Mouse (Mus musculus) kidney, adult 11 months (tissue): ENCODE measurements around the gene Cttnbp2.

Source experiments
- DNase-seq: peaks from one replicate; pipeline ENCODE4 v3.0.0; 2022

Cttnbp2 gene

DNA sequence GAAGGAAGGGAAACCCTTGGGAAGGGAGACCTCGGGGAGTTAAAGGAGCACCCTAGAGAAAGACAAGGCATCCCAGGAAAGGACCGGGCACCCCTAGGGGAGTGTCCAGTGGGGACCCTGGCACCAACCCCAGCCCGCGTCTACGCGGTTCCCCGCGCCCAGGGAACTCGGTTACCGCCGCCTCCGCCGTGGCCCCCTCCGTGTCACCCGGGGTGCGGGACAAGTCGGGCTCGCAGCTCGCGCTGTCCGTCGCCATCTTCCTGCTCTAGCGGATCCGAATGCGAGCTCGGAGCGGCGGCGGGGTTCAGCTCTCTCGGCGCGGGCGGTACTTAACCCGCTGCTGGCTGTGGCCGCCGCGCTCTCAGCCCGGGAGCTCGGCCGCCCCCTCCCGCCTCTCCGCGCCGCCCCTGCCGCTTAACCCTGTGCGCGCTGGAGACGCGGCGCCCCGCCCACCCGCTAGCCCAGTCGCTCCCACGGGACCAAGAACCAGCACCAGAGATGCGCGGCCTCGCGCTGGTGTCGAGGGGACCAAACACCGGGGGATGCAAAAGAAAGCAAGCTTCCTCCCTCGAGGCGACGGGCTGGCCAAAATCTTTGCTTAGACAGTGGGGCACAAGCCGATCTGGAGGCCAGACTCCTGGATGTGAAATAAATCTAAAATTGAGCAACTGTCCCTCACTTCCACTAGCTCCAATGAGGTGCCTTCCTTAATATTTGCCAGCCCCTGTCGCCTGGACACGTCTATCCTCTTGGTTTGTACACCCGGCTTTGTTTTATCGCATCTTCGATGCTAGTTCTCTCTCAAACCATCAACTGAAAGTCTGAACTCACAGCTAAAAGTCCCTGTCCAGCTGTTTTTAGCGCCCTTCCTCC lies at the start of gene Cttnbp2:
Cttnbp2 (minus strand) TSS at position 364 of the 873 bp plus-strand sequence.
- DNase-seq: peak; percentile 52

DNA sequence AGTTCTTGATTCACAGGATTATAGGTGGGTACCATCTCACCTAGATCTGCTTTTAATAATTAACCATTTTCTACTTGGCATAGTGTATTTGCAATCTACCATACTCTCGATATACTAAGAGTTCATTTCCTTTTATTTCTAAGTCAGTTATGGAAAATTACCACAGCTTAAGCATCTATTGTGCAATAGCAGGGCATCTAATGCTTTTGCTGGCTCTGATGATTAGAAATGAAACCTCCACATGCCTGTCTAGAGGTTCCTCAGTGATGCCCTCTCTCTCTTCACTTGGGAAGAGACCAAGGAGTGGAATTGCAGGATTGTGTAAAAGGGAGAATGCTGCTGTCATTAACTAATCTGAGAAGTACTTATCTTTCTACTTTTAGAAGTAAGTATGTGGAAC lies 44.4 kb upstream of the Cttnbp2 start:
- no peak for DNase-seq

DNA sequence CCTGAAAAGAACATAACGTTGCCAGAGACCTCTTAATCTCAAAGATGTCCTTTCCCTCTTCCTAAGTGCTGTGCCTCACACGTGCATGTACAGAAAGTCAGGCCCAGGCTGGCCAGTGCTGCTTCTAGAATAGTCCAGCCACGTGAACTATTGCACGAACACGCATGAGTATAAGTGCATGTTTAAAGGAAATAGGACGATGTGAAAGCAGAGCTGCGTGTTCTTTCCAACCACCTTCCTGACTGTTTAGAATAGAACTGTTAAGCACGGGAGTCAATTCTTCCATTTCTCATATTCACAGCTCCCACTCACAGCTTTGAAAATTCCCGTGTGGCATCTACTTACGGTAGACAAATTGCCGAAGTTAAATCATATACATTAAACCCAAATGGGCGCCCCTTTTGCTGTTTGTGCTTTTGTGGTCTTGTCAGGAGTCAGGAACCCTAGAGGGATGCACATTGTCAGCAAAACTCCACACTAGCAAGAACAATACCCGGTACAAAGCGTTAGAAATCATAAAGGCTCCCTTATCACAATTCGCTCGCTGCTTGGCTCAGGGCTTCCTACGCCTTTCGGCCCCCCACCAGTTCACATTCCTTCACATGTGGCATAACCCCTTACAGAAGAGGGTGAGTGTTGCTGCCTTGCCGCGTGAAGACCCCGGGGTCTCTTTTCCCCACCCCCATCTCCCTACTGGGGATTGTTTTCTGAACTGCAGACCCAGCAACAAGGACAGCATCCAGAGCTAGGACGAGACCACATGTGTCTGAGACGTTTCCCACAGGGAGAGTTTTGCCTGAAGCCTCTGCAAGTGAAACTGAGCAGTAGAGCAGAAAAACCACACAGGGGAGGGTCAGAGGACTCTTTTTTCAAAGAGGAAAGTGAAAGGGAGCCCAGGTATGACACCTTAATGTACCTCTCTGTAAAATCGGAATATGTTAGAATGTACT lies 33.1 kb upstream of the Cttnbp2 start:
- no peak for DNase-seq

DNA sequence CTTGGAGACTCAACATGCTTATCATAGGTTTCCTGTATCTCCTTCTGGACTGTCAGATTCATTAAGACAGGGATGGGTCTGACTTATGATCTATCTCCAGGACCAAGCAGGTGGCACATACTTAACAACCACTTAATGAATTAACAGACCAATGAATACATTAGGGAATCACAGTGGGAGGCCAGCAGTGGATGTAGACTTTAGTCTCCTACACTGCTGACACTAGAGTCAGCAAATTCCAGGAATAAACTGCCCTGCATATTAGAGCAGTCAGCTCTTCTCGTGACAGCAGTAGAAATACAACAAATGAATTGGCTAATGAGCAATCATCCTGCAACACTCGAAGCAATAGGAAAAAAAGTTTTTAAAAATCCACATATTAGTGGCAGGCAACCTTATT lies 29.2 kb upstream of the Cttnbp2 start:
- peak; percentile 67 for DNase-seq

- DNase-seq: no peak
These were observed 25.8 kb upstream of the Cttnbp2 start for GRCm38 (mm10) chr6:18540396-18540795.

GRCm38 (mm10) chr6:18530394-18530793 lies 15.8 kb upstream of the Cttnbp2 start:
- no peak for DNase-seq

- no peak for DNase-seq
These were observed 3.0 kb upstream of the Cttnbp2 start for GRCm38 (mm10) chr6:18517626-18518025.

- peak; percentile 13 for DNase-seq
These were observed 801 bp downstream of the Cttnbp2 start for GRCm38 (mm10) chr6:18513611-18514473.

- DNase-seq: no peak
These were observed 2.8 kb downstream of the Cttnbp2 start for GRCm38 (mm10) chr6:18511886-18512285.

DNA sequence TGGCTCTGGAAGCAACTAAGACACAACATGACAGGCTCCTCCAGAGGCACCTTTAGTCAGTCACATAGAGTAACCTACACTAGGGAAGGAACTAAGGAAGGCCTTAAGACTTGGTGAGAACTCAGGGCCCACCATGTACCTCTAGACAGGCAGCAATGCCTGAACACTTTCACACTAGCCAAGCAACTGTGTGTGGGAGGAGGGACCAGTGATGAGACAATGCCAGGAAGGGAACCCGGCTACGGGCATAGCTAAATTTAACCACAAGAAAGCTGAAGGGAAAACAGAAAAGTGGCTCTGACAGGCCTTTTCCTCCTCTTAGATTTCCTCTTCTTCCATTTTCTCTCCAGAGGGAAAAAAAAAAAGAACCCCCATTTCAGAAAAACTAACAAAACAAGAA lies 6.6 kb downstream of the Cttnbp2 start:
- no peak for DNase-seq

- DNase-seq: no peak
These were observed 14.8 kb downstream of the Cttnbp2 start for GRCm38 (mm10) chr6:18499833-18500232.

DNA sequence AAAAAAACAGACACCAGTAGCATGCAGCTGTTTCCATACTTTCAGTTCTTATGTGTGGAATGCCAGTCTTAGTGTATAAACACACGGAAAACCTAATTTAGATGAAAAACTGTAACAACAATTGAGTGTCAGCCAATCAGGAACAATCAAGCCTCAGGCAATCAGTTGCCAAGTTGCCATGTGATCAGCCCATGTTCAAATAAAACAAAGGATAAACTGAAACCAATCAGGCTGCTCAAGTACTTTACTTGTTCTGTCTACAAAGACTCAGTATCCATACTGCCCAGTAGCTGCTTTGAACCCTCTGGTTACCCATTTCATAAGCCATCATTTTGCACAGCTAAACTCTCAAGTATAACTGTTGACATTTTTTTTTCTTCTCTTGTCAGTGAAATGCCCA lies 21.7 kb downstream of the Cttnbp2 start:
- DNase-seq: no peak

DNA sequence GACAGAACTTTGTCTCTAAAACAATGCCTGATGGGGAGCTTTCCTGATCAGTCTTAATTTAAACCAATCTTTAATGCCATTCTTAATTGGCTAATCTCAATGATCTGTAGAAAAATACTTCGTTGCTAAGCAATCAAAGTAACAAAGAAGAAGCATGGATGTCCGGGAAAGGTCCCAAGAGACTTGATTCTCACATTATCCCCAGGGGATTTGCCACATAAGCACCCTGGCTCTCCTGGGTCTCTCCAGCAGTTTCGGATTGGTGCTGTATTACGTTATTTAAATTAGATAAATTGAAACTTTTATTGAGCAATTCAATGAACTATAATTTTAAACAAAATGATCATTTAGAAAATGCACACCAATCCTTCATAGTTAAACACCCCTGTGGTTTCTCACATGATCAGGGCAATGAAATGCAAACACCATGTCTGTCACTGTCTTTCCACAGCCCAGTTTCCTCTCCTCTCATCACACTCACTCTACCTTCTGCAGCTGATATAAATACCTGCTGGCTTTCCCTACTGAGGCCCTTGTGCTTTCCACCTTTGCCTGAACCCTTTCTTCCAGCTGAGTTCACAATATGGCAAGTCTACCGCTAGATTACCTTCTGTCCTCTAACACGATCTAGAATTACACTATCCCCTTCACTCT lies 22.3 kb downstream of the Cttnbp2 start:
- no peak for DNase-seq

DNA sequence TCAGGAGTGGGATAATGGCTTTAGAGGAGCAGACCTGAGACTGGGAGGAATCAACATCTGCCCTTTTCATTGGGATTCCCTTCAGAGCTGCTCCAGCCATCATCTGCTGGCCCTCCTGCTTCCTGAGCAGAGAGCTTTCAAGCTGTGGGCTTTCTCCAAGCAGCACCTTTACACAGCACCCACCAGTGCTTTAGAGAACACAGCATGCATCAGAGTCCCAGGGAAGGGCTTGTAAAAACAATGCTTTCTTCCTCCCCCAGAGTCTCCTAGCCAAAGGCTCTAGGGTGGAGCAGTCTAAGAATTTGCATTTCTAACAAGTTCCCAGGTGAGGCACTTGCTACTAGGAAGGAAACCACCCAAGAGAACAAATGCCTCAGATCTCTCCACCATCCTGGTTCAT lies 29.6 kb downstream of the Cttnbp2 start:
- no peak for DNase-seq

DNA sequence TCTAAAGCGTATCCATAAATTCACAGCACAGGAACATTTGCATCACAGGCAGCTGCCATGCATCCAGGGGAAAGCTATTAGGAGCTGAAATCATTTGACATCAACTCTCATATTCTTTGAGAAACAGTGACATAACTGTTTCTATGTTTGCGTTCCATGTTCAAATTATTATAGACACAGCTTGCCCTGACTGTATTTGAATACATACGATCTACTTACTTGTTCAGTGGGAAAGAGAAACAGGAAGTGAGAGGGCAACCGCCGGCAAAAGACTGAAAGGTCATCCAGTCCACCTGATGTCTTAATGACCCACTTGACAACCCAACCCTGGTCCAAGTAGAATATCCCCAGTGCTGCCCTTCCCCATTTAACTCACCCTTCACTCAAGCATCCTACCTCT lies 30.6 kb downstream of the Cttnbp2 start:
- no peak for DNase-seq

- DNase-seq: no peak
These were observed 32.1 kb downstream of the Cttnbp2 start for GRCm38 (mm10) chr6:18482546-18482945.

- DNase-seq: no peak
These were observed 32.9 kb downstream of the Cttnbp2 start for GRCm38 (mm10) chr6:18481781-18482180.

DNA sequence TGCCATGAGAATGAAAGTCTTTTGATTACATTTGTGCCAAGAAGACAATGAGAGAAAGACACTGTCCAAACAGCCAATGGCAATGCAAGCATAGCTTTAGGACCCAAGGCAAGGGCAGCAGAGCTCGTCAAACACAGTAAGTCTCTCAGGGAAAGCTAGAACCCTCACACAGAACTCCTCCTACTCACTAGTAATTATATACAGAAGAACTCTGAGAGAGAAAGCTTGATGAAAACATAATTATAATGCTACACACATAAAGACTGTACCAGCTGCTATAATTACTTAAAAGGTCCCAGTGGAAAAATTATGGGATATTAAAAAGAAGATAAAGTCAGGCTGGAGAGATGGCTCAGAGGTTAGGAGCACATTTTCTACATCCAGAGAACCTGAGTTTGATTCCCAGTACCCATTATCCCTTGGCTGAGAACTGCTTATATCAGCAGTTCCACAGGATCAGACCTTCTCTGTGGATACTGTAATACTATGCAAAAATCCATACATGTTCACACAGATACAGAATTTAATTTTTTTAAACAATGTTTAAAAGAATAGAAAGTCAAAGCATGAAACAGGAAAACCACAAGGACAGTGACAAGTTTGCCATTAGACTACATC lies 37.2 kb downstream of the Cttnbp2 start:
- no peak for DNase-seq

GRCm38 (mm10) chr6:18474983-18475382 lies 39.7 kb downstream of the Cttnbp2 start:
- DNase-seq: no peak

- no peak for DNase-seq
These were observed 40.1 kb downstream of the Cttnbp2 start for GRCm38 (mm10) chr6:18474541-18474940.

GRCm38 (mm10) chr6:18469206-18469605 lies 45.4 kb downstream of the Cttnbp2 start:
- no peak for DNase-seq

DNA sequence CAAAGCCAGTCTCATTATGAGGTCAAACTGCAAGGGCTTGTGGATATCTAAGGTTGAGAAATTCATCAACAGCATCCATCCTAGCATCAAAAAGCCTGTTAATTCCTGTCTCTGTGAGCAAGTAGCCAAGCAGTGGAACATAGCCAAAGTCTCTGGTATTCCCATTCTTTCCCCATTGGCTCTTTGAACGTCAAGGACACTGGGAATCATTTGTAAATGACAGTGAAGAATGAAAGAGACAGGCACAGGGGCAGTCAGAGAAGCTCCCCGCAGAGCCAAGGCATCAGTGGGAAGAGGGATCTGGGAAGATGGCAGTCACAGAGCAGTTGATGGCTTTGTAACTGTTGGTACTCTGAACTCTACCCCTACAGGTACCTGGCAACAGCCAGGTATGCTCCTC lies 46.9 kb downstream of the Cttnbp2 start:
- DNase-seq: no peak
